Mouse (Mus musculus): Measurements from ENCODE around the gene Btk. TPM values are rescaled to one million over a fixed set of nuclear protein-coding genes. Genes with fewer than 3 reads are reported as not detected.
A peak's percentile ranks its signal among the peaks of the same experiment; 100 is the strongest.

Btk gene
- polyA plus RNA-seq, 1 experiment = 0.51 TPM

GRCm38 (mm10) chrX:134612285-134612959 lies 29.1 kb upstream of the Btk start:
- peak; percentile 26 to 50 for DNase-seq
- Histone ChIP-seq H3K27ac (ENCODE audit: insufficient read depth, low read length) (peak overlapping the region; percentile 4; the same call in 1 of the 2 replicates), H3K4me3 (replicated peaks; ENCODE audit: insufficient read depth, low read depth, low read length) (peak overlapping the region; percentile 69), H3K27me3 (ENCODE audit: control insufficient read depth, insufficient read depth, low read length) (no peaks in the 10 kb centered on the region), H3K4me1 (ENCODE audit: control insufficient read depth, insufficient read depth, low read length) (no peaks in the 10 kb centered on the region; the same call in 1 of the 2 replicates)
- TF ChIP-seq CTCF (IDR thresholded peaks at IDR 0.05; ENCODE audit: borderline replicate concordance, insufficient read depth, low read depth, low read length) = no peak
- no peak for TF ChIP-seq POLR2A (IDR thresholded peaks at IDR 0.05; ENCODE audit: borderline replicate concordance, insufficient read depth, low read length)
- WGBS = 7% methylated on average over 14 of the region's 15 CpGs

DNA sequence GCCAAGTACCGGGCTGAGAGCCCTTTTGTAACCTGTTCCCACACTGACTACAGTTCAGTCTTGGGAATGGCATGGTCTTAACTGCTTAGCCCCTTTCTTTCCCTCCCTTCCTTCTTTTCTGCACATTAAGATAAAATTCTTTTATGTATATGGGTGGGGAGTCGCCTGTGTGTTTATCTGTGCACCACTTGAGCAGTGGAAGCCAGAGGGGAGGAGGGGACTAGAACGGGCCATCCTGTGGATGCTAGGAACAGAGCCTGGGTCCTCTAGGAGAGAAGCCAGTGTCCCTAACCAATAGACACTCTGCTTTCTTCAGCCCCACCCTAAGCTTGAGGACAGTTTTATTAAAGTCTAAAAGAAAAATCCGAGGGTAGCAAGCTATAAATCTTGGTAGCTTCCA lies 27.6 kb upstream of the Btk start:
- WGBS = 88% methylated on average over 4 of the region's 4 CpGs
- no peaks in the 10 kb centered on the region; the same call in 1 of the 2 replicates for H3K4me1 ChIP-seq (ENCODE audit: control insufficient read depth, insufficient read depth, low read length)
- no peaks in the 10 kb centered on the region for H3K27me3 ChIP-seq (ENCODE audit: control insufficient read depth, insufficient read depth, low read length)
- no peak overlapping the region for H3K4me3 ChIP-seq (replicated peaks; ENCODE audit: insufficient read depth, low read depth, low read length)
- no peak overlapping the region for H3K27ac ChIP-seq (ENCODE audit: insufficient read depth, low read length)
- no peak for TF ChIP-seq CTCF (IDR thresholded peaks at IDR 0.05; ENCODE audit: borderline replicate concordance, insufficient read depth, low read depth, low read length)
- TF ChIP-seq POLR2A (IDR thresholded peaks at IDR 0.05; ENCODE audit: borderline replicate concordance, insufficient read depth, low read length) = no peak
- DNase-seq = no peak

DNA sequence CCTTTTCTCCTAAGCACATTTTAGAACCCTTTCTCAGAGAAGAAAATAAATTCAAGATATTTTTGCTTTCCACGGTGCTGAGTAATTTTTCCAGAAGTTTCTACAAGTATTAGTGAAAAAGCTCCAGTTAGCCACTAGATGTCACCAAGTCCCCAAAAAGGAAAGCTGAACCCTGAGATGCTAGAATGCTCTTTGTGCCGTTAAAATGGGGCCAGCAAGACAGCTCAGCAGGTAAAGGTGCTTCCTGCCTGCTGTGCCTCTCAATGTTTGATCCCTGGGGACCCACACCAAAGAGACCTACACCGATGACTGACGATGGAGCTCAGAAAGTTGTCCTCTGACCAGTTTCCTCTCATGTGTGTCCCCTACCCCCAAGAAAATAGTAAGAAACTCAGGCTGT lies 26.1 kb upstream of the Btk start:
- Histone ChIP-seq H3K4me3 (replicated peaks; ENCODE audit: insufficient read depth, low read depth, low read length) (no peak overlapping the region), H3K27me3 (ENCODE audit: control insufficient read depth, insufficient read depth, low read length) (no peaks in the 10 kb centered on the region), H3K4me1 (ENCODE audit: control insufficient read depth, insufficient read depth, low read length) (no peaks in the 10 kb centered on the region; the same call in 1 of the 2 replicates), H3K27ac (ENCODE audit: insufficient read depth, low read length) (no peak overlapping the region)
- WGBS = 6% methylated on average over 4 of the region's 4 CpGs
- no peak for TF ChIP-seq POLR2A (IDR thresholded peaks at IDR 0.05; ENCODE audit: borderline replicate concordance, insufficient read depth, low read length)
- TF ChIP-seq CTCF (IDR thresholded peaks at IDR 0.05; ENCODE audit: borderline replicate concordance, insufficient read depth, low read depth, low read length) = peak; percentile 24; the same call in 1 of the 2 replicates
- peak; percentile 26 to 48 for DNase-seq

DNA sequence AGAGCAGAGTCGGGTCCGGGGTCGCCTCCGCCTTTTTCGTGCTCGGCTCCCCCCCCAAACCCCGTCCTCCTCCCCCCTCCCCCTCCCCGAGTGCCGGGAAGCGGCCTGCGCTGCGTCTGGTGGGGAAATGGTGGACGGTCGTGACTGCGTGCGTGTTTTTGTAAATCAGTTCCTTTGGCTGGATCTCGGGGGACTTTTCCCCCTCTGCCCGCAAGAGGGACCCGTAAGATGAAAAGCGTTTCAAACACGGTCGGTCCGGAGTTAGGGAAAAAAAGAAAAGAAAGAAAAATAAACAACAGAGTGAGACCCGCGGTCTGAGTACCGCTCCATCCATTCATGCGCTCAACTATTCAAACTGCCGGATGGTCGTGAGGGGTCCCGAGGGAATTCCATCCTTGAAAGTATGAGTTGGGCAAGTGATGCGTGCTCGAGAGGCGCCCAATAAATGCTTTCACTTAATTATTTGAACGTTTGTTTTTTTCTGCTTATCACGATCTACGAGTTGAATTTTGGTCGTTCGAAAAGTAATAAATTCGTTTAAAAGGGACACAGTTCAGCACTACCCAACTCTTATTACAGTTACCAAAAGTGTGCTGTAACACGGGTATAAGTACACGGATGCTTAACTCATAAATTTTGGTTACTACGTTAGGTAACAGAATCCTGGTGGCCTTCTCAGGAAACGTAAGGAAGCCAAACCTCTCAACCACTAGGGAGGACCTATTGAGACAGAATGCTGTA lies 18.2 kb upstream of the Btk start:
- Histone ChIP-seq H3K27ac (ENCODE audit: insufficient read depth, low read length) (peak overlapping the region; percentile 91), H3K4me1 (ENCODE audit: control insufficient read depth, insufficient read depth, low read length) (0 out of 2 replicates have a peak, but pooled peaks cover 2% of the 10 kb centered on the region), H3K27me3 (ENCODE audit: control insufficient read depth, insufficient read depth, low read length) (no peaks in the 10 kb centered on the region), H3K4me3 (replicated peaks; ENCODE audit: insufficient read depth, low read depth, low read length) (peak overlapping the region; percentile 98)
- DNase-seq = no peak
- WGBS = 3% methylated on average over 38 of the region's 43 CpGs
- TF ChIP-seq CTCF (IDR thresholded peaks at IDR 0.05; ENCODE audit: borderline replicate concordance, insufficient read depth, low read depth, low read length) (no peak), POLR2A (IDR thresholded peaks at IDR 0.05; ENCODE audit: borderline replicate concordance, insufficient read depth, low read length) (no peak)

- 10% methylated on average over 33 of the region's 33 CpGs for WGBS
- H3K27me3 ChIP-seq (ENCODE audit: control insufficient read depth, insufficient read depth, low read length) = no peaks in the 10 kb centered on the region
- H3K27ac ChIP-seq (ENCODE audit: insufficient read depth, low read length) = peak within 1 kb of the TSS; percentile 91
- H3K4me3 ChIP-seq (replicated peaks; ENCODE audit: insufficient read depth, low read depth, low read length) = peak within 1 kb of the TSS; percentile 98
- H3K4me1 ChIP-seq (ENCODE audit: control insufficient read depth, insufficient read depth, low read length) = 0 out of 2 replicates have a peak, but pooled peaks cover 2% of the 10 kb centered on the region
- peak; percentile 89 to 96 for DNase-seq
- TF ChIP-seq CTCF (IDR thresholded peaks at IDR 0.05; ENCODE audit: borderline replicate concordance, insufficient read depth, low read depth, low read length) = no peak
- peak; percentile 55; the same call in 1 of the 2 replicates for TF ChIP-seq POLR2A (IDR thresholded peaks at IDR 0.05; ENCODE audit: borderline replicate concordance, insufficient read depth, low read length)
Observed at GRCm38 (mm10) chrX:134600659-134601379, 17.4 kb upstream of the Btk start, which contains the start of the genes Gla and Hnrnph2. TSS of gene Gla (minus strand) at chrX:134601125. TSS of gene Hnrnph2 (plus strand) at chrX:134601179.

GRCm38 (mm10) chrX:134599922-134600565 lies 16.7 kb upstream of the Btk start:
- H3K27ac ChIP-seq (ENCODE audit: insufficient read depth, low read length) = no peak overlapping the region
- H3K27me3 ChIP-seq (ENCODE audit: control insufficient read depth, insufficient read depth, low read length) = no peaks in the 10 kb centered on the region
- H3K4me3 ChIP-seq (replicated peaks; ENCODE audit: insufficient read depth, low read depth, low read length) = peak overlapping the region; percentile 98
- H3K4me1 ChIP-seq (ENCODE audit: control insufficient read depth, insufficient read depth, low read length) = 0 out of 2 replicates have a peak, but pooled peaks cover 2% of the 10 kb centered on the region
- no peak for DNase-seq
- 14% methylated on average over 10 of the region's 10 CpGs for WGBS
- TF ChIP-seq CTCF (IDR thresholded peaks at IDR 0.05; ENCODE audit: borderline replicate concordance, insufficient read depth, low read depth, low read length) (no peak), POLR2A (IDR thresholded peaks at IDR 0.05; ENCODE audit: borderline replicate concordance, insufficient read depth, low read length) (no peak)

DNA sequence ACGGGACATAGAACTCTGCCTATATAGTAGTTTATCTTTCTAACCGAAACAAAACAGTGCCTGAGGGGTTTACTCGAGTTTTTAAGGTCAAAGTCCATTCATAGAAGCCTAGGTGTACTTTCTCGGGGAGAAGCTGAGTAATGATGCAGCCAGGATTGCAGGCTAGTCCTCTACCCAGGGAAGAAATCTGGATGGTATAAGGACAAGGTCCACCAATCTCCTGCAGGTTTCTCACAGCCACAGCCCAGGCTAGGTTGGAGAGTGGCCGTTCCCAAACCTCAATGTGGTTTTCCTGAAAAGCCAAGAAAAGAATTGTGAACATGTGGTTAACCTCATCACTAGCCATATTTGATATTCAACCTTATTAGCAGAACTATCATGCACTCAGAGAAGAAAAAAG lies 6.5 kb upstream of the Btk start:
- DNase-seq = no peak
- Histone ChIP-seq H3K27me3 (ENCODE audit: control insufficient read depth, insufficient read depth, low read length) (no peaks in the 10 kb centered on the region), H3K4me1 (ENCODE audit: control insufficient read depth, insufficient read depth, low read length) (no peaks in the 10 kb centered on the region), H3K4me3 (replicated peaks; ENCODE audit: insufficient read depth, low read depth, low read length) (no peak overlapping the region), H3K27ac (ENCODE audit: insufficient read depth, low read length) (no peak overlapping the region)
- WGBS = 66% methylated on average over 5 of the region's 5 CpGs
- no peak for TF ChIP-seq CTCF (IDR thresholded peaks at IDR 0.05; ENCODE audit: borderline replicate concordance, insufficient read depth, low read depth, low read length)
- no peak for TF ChIP-seq POLR2A (IDR thresholded peaks at IDR 0.05; ENCODE audit: borderline replicate concordance, insufficient read depth, low read length)
